Comparison of ENCODE assay signal across 8 mouse cellular contexts in the genomic region with DNA sequence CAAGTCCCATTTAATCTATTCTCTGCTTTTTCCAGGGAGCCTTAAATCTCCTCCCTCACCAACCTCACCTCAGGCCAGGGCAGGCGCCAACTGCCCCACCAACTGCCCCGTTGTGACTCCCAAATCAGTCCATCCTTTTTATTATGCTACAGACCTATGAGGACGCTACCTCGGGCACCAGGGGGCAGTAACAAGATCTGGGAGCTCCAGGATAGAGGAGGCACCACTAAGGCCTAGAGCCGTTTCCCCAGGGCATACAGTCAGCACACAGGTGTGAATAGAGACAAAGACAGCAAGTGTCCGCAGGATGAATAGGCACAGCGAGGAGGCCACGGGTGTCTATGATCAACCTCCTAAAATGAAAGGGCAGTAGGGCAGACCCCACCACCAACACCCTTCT. TPM values are rescaled to one million over a fixed set of nuclear protein-coding genes. Genes with fewer than 3 reads are reported as not detected.
A peak's percentile ranks its signal among the peaks of the same experiment; 100 is the strongest.
DNase-seq lines count a peak whose midpoint lies in the region; ATAC-seq and TF ChIP-seq lines count a peak whose summit lies in the region.

No protein-coding gene starts in this region.

- TF ChIP-seq CTCF in layer of hippocampus, adult 2 months (conservative IDR thresholded peaks at IDR 0.05): peak; percentile 65

- 0 out of 2 replicates have a peak overlapping the region, but pooled peaks have one; percentile 27 for H3K9ac ChIP-seq in heart, embryonic 14.5 days (ENCODE audit: low read length)
- no peak overlapping the region for H3K9ac ChIP-seq in limb, embryonic 12.5 days (replicated peaks)
- H3K9ac ChIP-seq in stomach, embryonic 16.5 days (ENCODE audit: low read length): no peak overlapping the region; the same call in 1 of the 2 replicates

- no peak for DNase-seq in layer of hippocampus, adult 2 months (ENCODE audit: low spot score in 2 of 2)
- no peak for DNase-seq in layer of hippocampus, postnatal 14 days (ENCODE audit: low spot score in 2 of 2)
- peak; percentile 69 for DNase-seq in NIH3T3 (ENCODE audit: low read depth)
- DNase-seq in urinary bladder, postnatal 36 days (ENCODE audit: low spot score in 2 of 2): no peak

- H3K4me2 ChIP-seq in heart, embryonic 14.5 days (ENCODE audit: low read length): no peak overlapping the region
- H3K4me2 ChIP-seq in limb, embryonic 12.5 days: no peak overlapping the region
- 0 out of 2 replicates have a peak overlapping the region, but pooled peaks have one; percentile 7 for H3K4me2 ChIP-seq in stomach, embryonic 16.5 days (ENCODE audit: low read depth, low read length)

- peak overlapping the region; percentile 71; the same call in 1 of the 2 replicates for H3K27ac ChIP-seq in layer of hippocampus, adult 2 months
- no peak overlapping the region for H3K27ac ChIP-seq in heart, embryonic 14.5 days (replicated peaks in 1 of 2; ENCODE audit: control insufficient read depth in 1 of 2, insufficient read depth in 1 of 2, low read depth in 2 of 2, low read length in 2 of 2)
- peak overlapping the region; percentile 89 for H3K27ac ChIP-seq in limb, embryonic 12.5 days
- peak overlapping the region; percentile 70; the same call in 1 of the 2 replicates for H3K27ac ChIP-seq in stomach, embryonic 16.5 days (ENCODE audit: low read length)

- no peak overlapping the region for H3K4me3 ChIP-seq in layer of hippocampus, adult 2 months
- H3K4me3 ChIP-seq in heart, embryonic 14.5 days (ENCODE audit: control insufficient read depth in 1 of 2, insufficient read depth in 1 of 2, low read depth in 1 of 2, low read length in 2 of 2): no peak overlapping the region
- H3K4me3 ChIP-seq in limb, embryonic 12.5 days (replicated peaks): no peak overlapping the region
- no peak overlapping the region for H3K4me3 ChIP-seq in stomach, embryonic 16.5 days (replicated peaks; ENCODE audit: low read length)

- H3K36me3 ChIP-seq in heart, embryonic 14.5 days (ENCODE audit: control insufficient read depth, insufficient read depth, low read length): peaks cover 13% of the 10 kb centered on the region; the same call in 1 of the 2 replicates
- H3K36me3 ChIP-seq in limb, embryonic 12.5 days: peaks cover 42% of the 10 kb centered on the region
- 0 out of 2 replicates have a peak, but pooled peaks cover 3% of the 10 kb centered on the region for H3K36me3 ChIP-seq in stomach, embryonic 16.5 days (ENCODE audit: control insufficient read depth, insufficient read depth, low read length)

- no peak for ATAC-seq in heart, embryonic 14.5 days (ENCODE audit: insufficient number of reproducible peaks, insufficient read depth, low FRiP score, low read depth)
- no peak for ATAC-seq in limb, embryonic 12.5 days (ENCODE audit: insufficient number of reproducible peaks, insufficient read depth, low FRiP score, low TSS enrichment, low read depth)
- no peak for ATAC-seq in stomach, embryonic 16.5 days (ENCODE audit: insufficient read depth, low FRiP score)
- ATAC-seq in megakaryocyte, adult 5-6 weeks (ENCODE audit: poor library complexity, severe bottlenecking): no peak

- no peaks in the 10 kb centered on the region for H3K27me3 ChIP-seq in heart, embryonic 14.5 days (ENCODE audit: control insufficient read depth, insufficient read depth, low read length)
- H3K27me3 ChIP-seq in limb, embryonic 12.5 days: no peaks in the 10 kb centered on the region
- no peaks in the 10 kb centered on the region for H3K27me3 ChIP-seq in stomach, embryonic 16.5 days (ENCODE audit: control insufficient read depth, insufficient read depth, low read length)

- peaks cover 36 to 58% of the 10 kb centered on the region in 2 experiments for H3K4me1 ChIP-seq in heart, embryonic 14.5 days (ENCODE audit: control insufficient read depth in 2 of 2, insufficient read depth in 2 of 2, low read length in 2 of 2)
- H3K4me1 ChIP-seq in limb, embryonic 12.5 days (replicated peaks): peaks cover 45% of the 10 kb centered on the region
- peaks cover 50% of the 10 kb centered on the region for H3K4me1 ChIP-seq in stomach, embryonic 16.5 days (ENCODE audit: control insufficient read depth, insufficient read depth, low read length)

- H3K9me3 ChIP-seq in heart, embryonic 14.5 days (ENCODE audit: control insufficient read depth, low read length): no peaks in the 10 kb centered on the region
- no peaks in the 10 kb centered on the region for H3K9me3 ChIP-seq in limb, embryonic 12.5 days
- no peaks in the 10 kb centered on the region for H3K9me3 ChIP-seq in stomach, embryonic 16.5 days (replicated peaks; ENCODE audit: control insufficient read depth, low read length)

- 46% methylated on average over 8 of the region's 8 CpGs for WGBS in heart, embryonic 14.5 days
- WGBS in limb, embryonic 12.5 days: 47% methylated on average over 8 of the region's 8 CpGs
- WGBS in stomach, embryonic 16.5 days: 51% methylated on average over 8 of the region's 8 CpGs

RNA-seq across cellular contexts. Expression of gene Arhgef17, which starts 23.3 kb away (rescaled TPM):
- total RNA-seq in layer of hippocampus, adult 2 months (2021): 100 to 1,000 TPM; 163 to 171 TPM
- 100 to 1,000 TPM; 113 to 117 TPM for total RNA-seq in layer of hippocampus, postnatal 14 days (2021)
- 7.7 and 8.9 TPM in 2 replicates for polyA plus RNA-seq in heart, embryonic 14.5 days (2014; fragmentation: Nextera tagmentation; extraction: Ambion mirVana)
- 8.3 and 11.1 TPM in 2 replicates for polyA plus RNA-seq in limb, embryonic 12.5 days (2016; fragmentation: Nextera tagmentation; extraction: Ambion mirVana)
- 7.3 and 7.4 TPM in 2 replicates for polyA plus RNA-seq in stomach, embryonic 16.5 days (2015; fragmentation: Nextera tagmentation; extraction: Ambion mirVana)
- 0.09 and 0.21 TPM in 2 replicates for total RNA-seq in megakaryocyte, adult 5-6 weeks (2015)
- 0.12 TPM in 1 of 2 replicates, not detected in the other for total RNA-seq in megakaryocyte, adult 5-6 weeks (2017)

RNA-seq across cellular contexts. Expression of gene Relt, which starts 45.3 kb away (rescaled TPM):
- total RNA-seq in layer of hippocampus, adult 2 months (2021): 10 to 100 TPM; 11.2 to 13.2 TPM
- total RNA-seq in layer of hippocampus, postnatal 14 days (2021): 10 to 100 TPM; 10.5 to 14.3 TPM
- polyA plus RNA-seq in heart, embryonic 14.5 days (2014; fragmentation: Nextera tagmentation; extraction: Ambion mirVana): 1.2 and 1.8 TPM in 2 replicates
- 3.5 and 5.8 TPM in 2 replicates for polyA plus RNA-seq in limb, embryonic 12.5 days (2016; fragmentation: Nextera tagmentation; extraction: Ambion mirVana)
- 3.3 and 4.0 TPM in 2 replicates for polyA plus RNA-seq in stomach, embryonic 16.5 days (2015; fragmentation: Nextera tagmentation; extraction: Ambion mirVana)
- 23.9 and 27.2 TPM in 2 replicates for total RNA-seq in megakaryocyte, adult 5-6 weeks (2015)
- 45.0 and 58.3 TPM in 2 replicates for total RNA-seq in megakaryocyte, adult 5-6 weeks (2017)

Comparison
In these comparisons a context has a peak if more than half of its experiments do, and no peak if none do; other contexts are left out.
1. H3K27ac ChIP-seq: peak in layer of hippocampus, adult 2 months (single experiment), limb, embryonic 12.5 days (single experiment) and stomach, embryonic 16.5 days (single experiment); none in heart, embryonic 14.5 days (0 of 2).
2. RNA of gene Arhgef17, which starts 23.3 kb away (total RNA-seq): 163 to 171 TPM in layer of hippocampus, adult 2 months and 113 to 117 TPM in layer of hippocampus, postnatal 14 days; 0.09 to 0.21 TPM in megakaryocyte, adult 5-6 weeks; every median in the first group is over 10 times any median in the second.